Mouse (Mus musculus) heart, adult 2 months (tissue): Measurements from ENCODE around the gene Pitpnc1. TPM values are rescaled to one million over a fixed set of nuclear protein-coding genes. Genes with fewer than 3 reads are reported as not detected.

Experiments
- DNase-seq, 2 experiments: peaks; one replicate each; pipeline ENCODE4 v3.0.0; 2021
- H3K27ac ChIP-seq: fragments of 200-600 bp; 2 replicates; pipeline ENCODE4 v1.8.1; 2022
- H3K27me3 ChIP-seq: fragments of 200-500 bp; 2 replicates; pipeline ENCODE4 v1.6.1; 2012; ENCODE audit warnings: mild to moderate bottlenecking, low read length, inconsistent platforms, mixed read lengths; ENCODE audit not compliant: control insufficient read depth, insufficient read depth
- H3K36me3 ChIP-seq: fragments of 200-500 bp; 2 replicates; pipeline ENCODE4 v1.6.1; 2012; ENCODE audit warnings: low read length, inconsistent platforms; ENCODE audit not compliant: control insufficient read depth, insufficient read depth
- H3K4me1 ChIP-seq: fragments of 200-500 bp; 2 replicates; pipeline ENCODE4 v1.6.1; 2011; ENCODE audit warnings: low read length; ENCODE audit not compliant: control insufficient read depth, insufficient read depth
- H3K4me3 ChIP-seq: fragments of 200-600 bp; 2 replicates; pipeline ENCODE4 v1.8.1; 2022
- H3K79me2 ChIP-seq: fragments of 200-500 bp; replicated peaks from 2 replicates; pipeline ENCODE4 v1.6.1; 2012; ENCODE audit warnings: mild to moderate bottlenecking, inconsistent platforms, low read length, moderate library complexity, mixed read lengths; ENCODE audit not compliant: control insufficient read depth, insufficient read depth
- H3K9ac ChIP-seq: fragments of 200-500 bp; 2 replicates; pipeline ENCODE4 v1.6.1; 2012; ENCODE audit warnings: low read depth, mild to moderate bottlenecking, control low read depth, inconsistent platforms, low read length, mixed read lengths
- CTCF ChIP-seq: fragments of 200-600 bp; IDR thresholded peaks from 2 replicates; pipeline ENCODE4 v1.8.1; 2022; ENCODE audit warnings: antibody characterized with exemption, mild to moderate bottlenecking, moderate library complexity
- EP300 ChIP-seq: fragments of 200-500 bp; IDR thresholded peaks from 2 replicates; pipeline ENCODE4 v1.6.1; 2011; ENCODE audit warnings: low read depth, low read length, control low read depth; ENCODE audit not compliant: insufficient read depth
- POLR2A ChIP-seq: fragments of 200-500 bp; IDR thresholded peaks from 2 replicates; pipeline ENCODE4 v1.6.1; 2011; ENCODE audit warnings: mild to moderate bottlenecking, low read depth, low read length, control low read depth; ENCODE audit not compliant: insufficient read depth
- WGBS: fragments of 180-500 bp; shearing (Covaris S2); methylation state at CpG from one replicate; pipeline ENCODE4 v1.1.7; 2018; 5-methylcytosine and 5-hydroxymethylcytosine counted together
- intact Hi-C: fragments of 180-260 bp; cut with DNase I; formaldehyde crosslinking; loops from one replicate; pipeline ENCODE4 v1.15.1; 2025
- polyA plus RNA-seq: library from polyadenylated mRNA; depleted of rRNA; stranded (reverse); fragments of >200 nt; gene quantifications from 2 replicates; pipeline ENCODE4 v1.2.3, GENCODE M21; 2012
- total RNA-seq, 2 experiments: library from RNA; stranded (reverse); gene quantifications; 2 replicates each; pipeline ENCODE4 v1.2.3; 2021

Gene Pitpnc1
- total and polyA plus RNA-seq, 3 experiments = 22.7 to 68.1 (median 66.4) TPM

DNA sequence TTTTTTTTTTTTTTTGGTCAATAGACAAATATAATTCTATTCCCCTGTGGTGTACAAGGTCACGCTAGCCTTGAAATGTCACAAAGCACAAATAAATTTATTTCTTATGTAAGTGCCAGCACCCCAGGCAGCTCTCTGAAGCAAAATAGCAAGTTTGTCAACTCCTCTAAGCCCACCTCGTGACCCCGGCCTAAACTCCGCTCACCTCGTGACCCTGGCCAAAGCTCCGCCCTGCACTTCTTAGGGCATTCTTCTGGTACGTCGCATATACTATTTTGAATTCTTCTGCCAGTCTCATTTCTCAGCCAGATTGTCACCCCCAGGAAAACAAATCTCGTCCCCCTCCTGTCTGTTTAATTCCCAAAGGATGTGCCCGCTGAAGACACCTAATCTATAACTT is 84.0 kb downstream of the Pitpnc1 start:
- peaks cover 4% of the 10 kb centered on the region for H3K79me2 ChIP-seq
- peaks cover 4% of the 10 kb centered on the region for H3K4me1 ChIP-seq
- DNase-seq = no peak
- intact Hi-C loops = loop anchor here (10.0 kb wide), 1 partner anchor 172 kb away; no protein-coding TSS in a partner anchor
- no peak overlapping the region for H3K4me3 ChIP-seq
- no peak for TF ChIP-seq POLR2A
- no peak for TF ChIP-seq EP300
- TF ChIP-seq CTCF = no peak
- 61% methylated on average over 10 of the region's 10 CpGs for WGBS
- no peak overlapping the region for H3K9ac ChIP-seq
- no peaks in the 10 kb centered on the region for H3K27me3 ChIP-seq
- 0 out of 2 replicates have a peak, but pooled peaks cover 2% of the 10 kb centered on the region for H3K36me3 ChIP-seq
- peak overlapping the region; percentile 48; the same call in 1 of the 2 replicates for H3K27ac ChIP-seq

- TF ChIP-seq POLR2A = no peak
- TF ChIP-seq EP300 = peak; percentile 59; the same call in 1 of the 2 replicates
- peak; percentile 76 for TF ChIP-seq CTCF
- Histone ChIP-seq H3K4me1 (peaks cover 4% of the 10 kb centered on the region), H3K9ac (no peak overlapping the region), H3K27ac (no peak overlapping the region), H3K36me3 (0 out of 2 replicates have a peak, but pooled peaks cover 2% of the 10 kb centered on the region), H3K4me3 (no peak overlapping the region), H3K79me2 (peaks cover 4% of the 10 kb centered on the region), H3K27me3 (no peaks in the 10 kb centered on the region)
- WGBS = 64% methylated on average over 4 of the region's 4 CpGs
- DNase-seq = peak; percentile 26 to 57
- intact Hi-C loops = loop anchor here (2.0 to 10.0 kb wide), 3 partner anchors 31 to 171 kb away; no protein-coding TSS in a partner anchor
These were observed 85.2 kb downstream of the Pitpnc1 start for GRCm38 (mm10) chr11:107385306-107385705.

GRCm38 (mm10) chr11:107383985-107384384 is 86.5 kb downstream of the Pitpnc1 start:
- TF ChIP-seq EP300 = no peak
- TF ChIP-seq CTCF = peak; percentile 50
- intact Hi-C loops = loop anchor here (1.0 to 10.0 kb wide), 4 partner anchors 33 to 169 kb away; no protein-coding TSS in a partner anchor

DNA sequence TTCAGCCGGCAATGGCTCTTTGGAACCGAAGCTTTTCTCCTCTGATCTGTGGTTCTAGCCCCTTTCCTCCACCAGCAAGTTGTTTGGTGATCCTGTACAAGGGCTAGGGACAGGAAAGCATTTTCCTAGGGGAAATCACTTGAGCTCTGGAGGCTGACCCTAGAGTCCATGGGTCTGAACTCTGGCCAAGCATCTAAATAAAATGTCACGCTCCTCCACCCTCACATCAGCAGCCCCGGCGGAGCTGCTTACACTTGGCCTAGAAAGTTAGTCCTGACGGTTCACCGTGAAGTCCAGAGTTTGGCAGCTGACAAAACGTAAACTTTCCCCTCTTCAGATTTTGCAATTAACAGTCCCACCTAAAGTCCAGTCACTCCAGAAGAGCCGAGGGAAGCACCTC is 90.5 kb downstream of the Pitpnc1 start:
- H3K4me1 ChIP-seq = peaks cover 16% of the 10 kb centered on the region
- peaks cover 2% of the 10 kb centered on the region for H3K79me2 ChIP-seq
- H3K36me3 ChIP-seq = 0 out of 2 replicates have a peak, but pooled peaks cover 2% of the 10 kb centered on the region
- H3K4me3 ChIP-seq = no peak overlapping the region
- H3K9ac ChIP-seq = peak overlapping the region; percentile 16; the same call in 1 of the 2 replicates
- no peaks in the 10 kb centered on the region for H3K27me3 ChIP-seq
- peak overlapping the region; percentile 55 for H3K27ac ChIP-seq
- DNase-seq = peak; percentile 41 to 61
- TF ChIP-seq EP300 (0 out of 2 replicates have a peak, but pooled peaks have one; percentile 11), CTCF (no peak), POLR2A (peak; percentile 40; the same call in 1 of the 2 replicates)
- WGBS = 17% methylated on average over 9 of the region's 9 CpGs
- intact Hi-C loops = loop anchor here (2.0 to 10.0 kb wide), 3 partner anchors 25 to 165 kb away; no protein-coding TSS in a partner anchor

More at GRCm38 (mm10) chr11:107383985-107384384, 86.5 kb downstream of the Pitpnc1 start:
- no peak for DNase-seq
- Histone ChIP-seq H3K27ac (peak overlapping the region; percentile 0; the same call in 1 of the 2 replicates), H3K27me3 (no peaks in the 10 kb centered on the region), H3K4me1 (peaks cover 12% of the 10 kb centered on the region), H3K79me2 (peaks cover 4% of the 10 kb centered on the region), H3K9ac (no peak overlapping the region), H3K36me3 (0 out of 2 replicates have a peak, but pooled peaks cover 2% of the 10 kb centered on the region), H3K4me3 (no peak overlapping the region)
- WGBS = 49% methylated on average over 6 of the region's 6 CpGs

DNA sequence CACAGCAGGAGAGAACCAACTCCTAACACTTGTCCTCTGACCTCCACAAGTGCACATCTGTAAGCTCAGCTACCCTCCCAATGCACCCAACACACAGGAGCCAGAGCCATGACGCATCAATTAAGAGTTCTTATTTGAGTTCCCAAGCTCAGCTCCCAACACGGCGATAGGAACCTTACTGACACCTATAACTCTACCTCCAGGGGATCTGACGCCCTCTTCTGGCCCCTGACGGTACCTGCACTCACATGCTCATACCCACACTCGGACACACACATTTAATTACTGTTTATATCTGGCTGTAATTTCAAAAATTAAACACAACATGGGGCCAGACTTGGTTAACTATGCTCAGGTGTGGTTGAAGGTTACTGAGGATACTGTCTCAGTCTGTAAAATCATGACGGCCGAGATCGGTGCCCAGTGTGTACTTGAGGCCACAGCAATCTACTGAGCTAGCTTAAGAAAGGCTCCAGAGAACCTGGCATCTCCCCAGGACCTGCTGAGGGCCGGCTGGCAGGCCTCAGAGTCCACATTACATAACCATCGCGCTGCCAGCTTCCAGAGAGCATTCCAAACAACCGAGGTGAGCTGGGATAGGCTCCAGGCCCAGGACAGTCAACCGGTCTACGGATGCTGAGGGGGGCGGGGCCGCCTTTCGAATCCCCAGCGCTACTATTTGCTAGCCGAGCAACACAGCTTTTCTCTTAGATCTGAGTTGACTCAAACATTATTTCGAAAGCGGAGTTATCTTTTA is 91.2 kb downstream of the Pitpnc1 start:
- peaks cover 14% of the 10 kb centered on the region for H3K4me1 ChIP-seq
- WGBS = 43% methylated on average over 22 of the region's 22 CpGs
- TF ChIP-seq CTCF (peak; percentile 45), EP300 (peak; percentile 50; the same call in 1 of the 2 replicates), POLR2A (no peak)
- H3K27me3 ChIP-seq = no peaks in the 10 kb centered on the region
- no peak overlapping the region for H3K9ac ChIP-seq
- peak overlapping the region; percentile 55 for H3K27ac ChIP-seq
- no peaks in the 10 kb centered on the region for H3K36me3 ChIP-seq
- H3K79me2 ChIP-seq = peaks cover 2% of the 10 kb centered on the region
- intact Hi-C loops = loop anchor here (5.0 kb wide), 1 partner anchor 37 kb away; no protein-coding TSS in a partner anchor
- H3K4me3 ChIP-seq = no peak overlapping the region
- peak; percentile 72 to 84 for DNase-seq
